Mouse (Mus musculus): ENCODE data around the gene Zap70. TPM values are rescaled to one million over a fixed set of nuclear protein-coding genes. Genes with fewer than 3 reads are reported as not detected.

The Zap70 gene
- polyA plus RNA-seq, 1 experiment from 2014 or later = not detected

Other genes with a start within 250 kb of the Zap70 start
- 1.3 and 1.5 TPM in 2 replicates for gene Cnnm3, start 249.9 kb upstream of the Zap70 start, polyA plus RNA-seq (2016; fragmentation: Nextera tagmentation; extraction: Ambion mirVana)
- 4.0 and 6.9 TPM in 2 replicates for gene Ankrd23, start 224.9 kb upstream of the Zap70 start, polyA plus RNA-seq (2016; fragmentation: Nextera tagmentation; extraction: Ambion mirVana)
- gene Gm42417, start 222.4 kb upstream of the Zap70 start, polyA plus RNA-seq (2016; fragmentation: Nextera tagmentation; extraction: Ambion mirVana) = 0.15 and 0.29 TPM in 2 replicates
- gene Ankrd39, start 214.4 kb upstream of the Zap70 start, polyA plus RNA-seq (2016; fragmentation: Nextera tagmentation; extraction: Ambion mirVana) = 9.0 and 10.5 TPM in 2 replicates
- 3.9 TPM in 2 replicates for gene Sema4c, start 203.4 kb upstream of the Zap70 start, polyA plus RNA-seq (2016; fragmentation: Nextera tagmentation; extraction: Ambion mirVana)
- gene Fam178b, start 78.6 kb upstream of the Zap70 start, polyA plus RNA-seq (2016; fragmentation: Nextera tagmentation; extraction: Ambion mirVana) = 0.20 TPM in 1 of 2 replicates, not detected in the other
- gene Cox5b, start 70.3 kb upstream of the Zap70 start, polyA plus RNA-seq (2016; fragmentation: Nextera tagmentation; extraction: Ambion mirVana) = 527 and 538 TPM in 2 replicates
- gene 4933424G06Rik, start 51.6 kb upstream of the Zap70 start, polyA plus RNA-seq (2016; fragmentation: Nextera tagmentation; extraction: Ambion mirVana) = 0.11 TPM in 1 of 2 replicates, not detected in the other
- gene Actr1b, start 47.4 kb upstream of the Zap70 start, polyA plus RNA-seq (2016; fragmentation: Nextera tagmentation; extraction: Ambion mirVana) = 47.2 and 47.9 TPM in 2 replicates
- 14.9 and 15.4 TPM in 2 replicates for gene Tmem131, start 181.9 kb downstream of the Zap70 start, polyA plus RNA-seq (2016; fragmentation: Nextera tagmentation; extraction: Ambion mirVana)